Mouse (Mus musculus): ENCODE data around the gene Celsr1. TPM values are rescaled to one million over a fixed set of nuclear protein-coding genes. Genes with fewer than 3 reads are reported as not detected.

Gene Celsr1
- total and polyA plus RNA-seq, 3 experiments, result not detected

GRCm38 (mm10) chr15:85903826-85904225 lies 129.8 kb downstream of the Celsr1 start:
- Histone ChIP-seq H3K4me2 (ENCODE audit: insufficient read depth, low read depth, poor library complexity, severe bottlenecking) (no peak overlapping the region), H3K9me3 (replicated peaks; ENCODE audit: low read length) (no peaks in the 10 kb centered on the region), H3K27ac (ENCODE audit: insufficient read depth, low read depth) (no peak overlapping the region), H3K36me3 (replicated peaks in 1 of 2; ENCODE audit: control insufficient read depth in 1 of 2, insufficient read depth in 1 of 2, low read length in 1 of 2) (peaks cover 0 to 22% of the 10 kb centered on the region in 2 experiments), H3K27me3 (replicated peaks) (no peaks in the 10 kb centered on the region), H3K9ac (ENCODE audit: insufficient read depth, low read depth) (no peak overlapping the region), H3K79me2 (replicated peaks; ENCODE audit: control insufficient read depth, extremely low read depth, insufficient read depth, poor library complexity, severe bottlenecking) (no peaks in the 10 kb centered on the region), H3K4me1 (ENCODE audit: control insufficient read depth in 1 of 2, insufficient read depth in 2 of 2) (peaks cover 6 to 21% of the 10 kb centered on the region in 2 experiments), H3K4me3 (replicated peaks in 1 of 3; ENCODE audit: low read depth in 2 of 3, low read length in 2 of 3, poor library complexity in 1 of 3) (no peak overlapping the region)
- in situ Hi-C loops (cut with MboI; ENCODE audit: low pct_ligation_motif_present, low pct_unique_long_range_greater_than_20kb, low sequenced_read_pairs), result no loop called here
- dilution Hi-C loops (cut with MboI; ENCODE audit: extremely low pct_ligation_motif_present, extremely low pct_unique_long_range_greater_than_20kb, low sequenced_read_pairs), result no loop called here
- DNase-seq (ENCODE audit: extremely low read depth), result no peak
- TF ChIP-seq CHD2 (IDR thresholded peaks at IDR 0.05; ENCODE audit: low read length) (no peak), MEF2A (IDR thresholded peaks at IDR 0.05; ENCODE audit: borderline replicate concordance, low read depth, low read length) (no peak), ZKSCAN1 (IDR thresholded peaks at IDR 0.05; ENCODE audit: borderline replicate concordance, low read depth, low read length) (no peak), NELFE (IDR thresholded peaks at IDR 0.05; ENCODE audit: low read depth, low read length) (no peak), SMC3 (IDR thresholded peaks at IDR 0.05; ENCODE audit: low read depth, low read length) (peak; percentile 86), POLR2A (IDR thresholded peaks at IDR 0.05; ENCODE audit: low read depth, low read length) (no peak), SIN3A (IDR thresholded peaks at IDR 0.05; ENCODE audit: low read length) (no peak), RAD21 (IDR thresholded peaks at IDR 0.05; ENCODE audit: low read depth, low read length) (peak; percentile 49), ZMIZ1 (IDR thresholded peaks at IDR 0.05; ENCODE audit: low read depth, low read length) (no peak), MXI1 (IDR thresholded peaks at IDR 0.05; ENCODE audit: low read depth, low read length) (no peak), MYC (IDR thresholded peaks at IDR 0.05; ENCODE audit: low read depth, low read length) (no peak), PAX5 (IDR thresholded peaks at IDR 0.05; ENCODE audit: low read length) (no peak), IRF4 (IDR thresholded peaks at IDR 0.05; ENCODE audit: low read depth, low read length) (no peak), ZNF384 (IDR thresholded peaks at IDR 0.05; ENCODE audit: low read depth, low read length) (no peak), CTCF (conservative IDR thresholded peaks at IDR 0.05 in 1 of 2, IDR thresholded peaks at IDR 0.05 in 1 of 2; ENCODE audit: low read depth in 2 of 2, low read length in 2 of 2) (peak in 1 of 2 experiments; percentile 79; a peak in 2 of 4 replicates)

GRCm38 (mm10) chr15:85902505-85902904 lies 131.1 kb downstream of the Celsr1 start:
- DNase-seq (ENCODE audit: extremely low read depth), result no peak
- no peak overlapping the region for H3K27ac ChIP-seq (ENCODE audit: insufficient read depth, low read depth)
- in situ Hi-C loops (cut with MboI; ENCODE audit: low pct_ligation_motif_present, low pct_unique_long_range_greater_than_20kb, low sequenced_read_pairs) (no loop called here), dilution Hi-C loops (cut with MboI; ENCODE audit: extremely low pct_ligation_motif_present, extremely low pct_unique_long_range_greater_than_20kb, low sequenced_read_pairs) (no loop called here)
- no peak overlapping the region for H3K9ac ChIP-seq (ENCODE audit: insufficient read depth, low read depth)
- peaks cover 7 to 33% of the 10 kb centered on the region in 2 experiments for H3K36me3 ChIP-seq (replicated peaks in 1 of 2; ENCODE audit: control insufficient read depth in 1 of 2, insufficient read depth in 1 of 2, low read length in 1 of 2)
- no peaks in the 10 kb centered on the region for H3K27me3 ChIP-seq (replicated peaks)
- TF ChIP-seq SMC3 (IDR thresholded peaks at IDR 0.05; ENCODE audit: low read depth, low read length) (no peak), MAX (IDR thresholded peaks at IDR 0.05; ENCODE audit: low read length) (no peak), NELFE (IDR thresholded peaks at IDR 0.05; ENCODE audit: low read depth, low read length) (no peak), NRF1 (IDR thresholded peaks at IDR 0.05; ENCODE audit: low read depth, low read length) (no peak), HCFC1 (IDR thresholded peaks at IDR 0.05; ENCODE audit: low read depth, low read length) (no peak), JUND (conservative IDR thresholded peaks at IDR 0.05; ENCODE audit: low read depth, low read length) (no peak), MAZ (IDR thresholded peaks at IDR 0.05; ENCODE audit: low read depth, low read length) (no peak), JUN (IDR thresholded peaks at IDR 0.05; ENCODE audit: insufficient read depth, low read depth, low read length) (no peak), SIN3A (IDR thresholded peaks at IDR 0.05; ENCODE audit: low read length) (no peak), RCOR1 (conservative IDR thresholded peaks at IDR 0.05; ENCODE audit: low read depth, low read length) (no peak), RAD21 (IDR thresholded peaks at IDR 0.05; ENCODE audit: low read depth, low read length) (no peak)
- H3K79me2 ChIP-seq (replicated peaks; ENCODE audit: control insufficient read depth, extremely low read depth, insufficient read depth, poor library complexity, severe bottlenecking), result no peaks in the 10 kb centered on the region
- H3K4me3 ChIP-seq (replicated peaks in 1 of 3; ENCODE audit: low read depth in 2 of 3, low read length in 2 of 3, poor library complexity in 1 of 3), result no peak overlapping the region
- no peak overlapping the region for H3K4me2 ChIP-seq (ENCODE audit: insufficient read depth, low read depth, poor library complexity, severe bottlenecking)
- H3K9me3 ChIP-seq (replicated peaks; ENCODE audit: low read length), result no peaks in the 10 kb centered on the region
- H3K4me1 ChIP-seq (ENCODE audit: control insufficient read depth in 1 of 2, insufficient read depth in 2 of 2), result peaks cover 1 to 14% of the 10 kb centered on the region in 2 experiments; a peak in 2 of 4 replicates
